Mouse (Mus musculus) midbrain, embryonic 15.5 days (tissue): ENCODE measurements around the gene Olfr533. TPM values are rescaled to one million over a fixed set of nuclear protein-coding genes. Genes with fewer than 3 reads are reported as not detected.
"Not testable (repeated sequence)": the region's sequence is repeated elsewhere in the genome, so short reads cannot be mapped to it uniquely, and the experiment has no call there.

ENCODE experiments used
- ATAC-seq: fragments of 200-750 bp; cut with Nextera tagmentation; replicated peaks from 2 replicates; pipeline ENCODE4 v1.8.0; 2017; ENCODE audit warnings: moderate TSS enrichment
- H3K27ac ChIP-seq: fragments of 300-500 bp; sonication (generic); 2 replicates; pipeline ENCODE4 v1.5.1; 2015; ENCODE audit warnings: mild to moderate bottlenecking, inconsistent platforms
- H3K27me3 ChIP-seq: fragments of 300-500 bp; sonication (generic); replicated peaks from 2 replicates; pipeline ENCODE4 v1.6.1; 2015; ENCODE audit warnings: inconsistent platforms
- H3K36me3 ChIP-seq: fragments of 300-500 bp; sonication (generic); replicated peaks from 2 replicates; pipeline ENCODE4 v1.6.1; 2015; ENCODE audit warnings: inconsistent platforms
- H3K4me1 ChIP-seq: fragments of 300-500 bp; sonication (generic); 2 replicates; pipeline ENCODE4 v1.6.1; 2015; ENCODE audit warnings: inconsistent platforms
- H3K4me2 ChIP-seq: fragments of 300-500 bp; sonication (generic); 2 replicates; pipeline ENCODE4 v1.6.1; 2015; ENCODE audit warnings: inconsistent platforms, mild to moderate bottlenecking, moderate library complexity
- H3K4me3 ChIP-seq: fragments of 300-500 bp; sonication (generic); 2 replicates; pipeline ENCODE4 v1.5.1; 2015; ENCODE audit warnings: mild to moderate bottlenecking, inconsistent platforms
- H3K9ac ChIP-seq: fragments of 300-500 bp; sonication (generic); 2 replicates; pipeline ENCODE4 v1.6.1; 2015; ENCODE audit warnings: mild to moderate bottlenecking, inconsistent platforms
- H3K9me3 ChIP-seq: fragments of 300-500 bp; sonication (generic); 2 replicates; pipeline ENCODE4 v1.6.1; 2016; ENCODE audit warnings: inconsistent platforms
- WGBS: fragments of 180-500 bp; shearing (Covaris S2); methylation state at CpG from one replicate; pipeline ENCODE4 v1.1.7; 2015; ENCODE audit warnings: mixed read lengths; 5-methylcytosine and 5-hydroxymethylcytosine counted together
- polyA plus RNA-seq: library from polyadenylated mRNA; unstranded; fragments of >200 nt; fragmentation: Nextera tagmentation; extraction: Ambion mirVana; gene quantifications from 2 replicates; pipeline ENCODE4 v1.2.1, GENCODE M21; 2015

Olfr533 gene
- not detected in 2 replicates for polyA plus RNA-seq

DNA sequence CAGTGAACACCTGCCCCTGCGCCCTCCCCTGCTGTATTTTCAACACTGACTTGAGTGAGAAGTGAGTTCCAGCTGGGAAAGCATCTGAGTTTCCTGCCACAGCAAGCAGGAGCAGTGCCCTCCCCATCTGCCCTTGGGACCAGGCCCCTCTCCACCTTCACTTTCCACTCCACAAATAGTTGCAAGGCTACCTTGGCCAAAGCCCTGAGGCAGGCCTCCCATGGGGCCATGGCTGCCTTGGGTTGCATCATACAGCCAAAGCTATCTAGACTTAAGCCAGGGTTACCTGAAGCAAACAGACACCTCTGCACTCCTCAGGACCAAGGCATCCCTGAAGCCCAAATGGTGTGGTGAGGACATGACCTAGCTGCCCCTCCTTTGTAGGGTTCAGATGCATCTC lies at the start of gene Olfr533:
TSS of gene Olfr533 (plus strand) at position 301 of the 400 bp plus-strand sequence.
- not testable (repeated sequence) for H3K4me2 ChIP-seq, H3K9ac ChIP-seq, H3K27ac ChIP-seq, H3K27me3 ChIP-seq, ATAC-seq, H3K4me1 ChIP-seq, H3K9me3 ChIP-seq, H3K36me3 ChIP-seq, H3K4me3 ChIP-seq
- 80% methylated on average over 1 of the region's 1 CpGs for WGBS

DNA sequence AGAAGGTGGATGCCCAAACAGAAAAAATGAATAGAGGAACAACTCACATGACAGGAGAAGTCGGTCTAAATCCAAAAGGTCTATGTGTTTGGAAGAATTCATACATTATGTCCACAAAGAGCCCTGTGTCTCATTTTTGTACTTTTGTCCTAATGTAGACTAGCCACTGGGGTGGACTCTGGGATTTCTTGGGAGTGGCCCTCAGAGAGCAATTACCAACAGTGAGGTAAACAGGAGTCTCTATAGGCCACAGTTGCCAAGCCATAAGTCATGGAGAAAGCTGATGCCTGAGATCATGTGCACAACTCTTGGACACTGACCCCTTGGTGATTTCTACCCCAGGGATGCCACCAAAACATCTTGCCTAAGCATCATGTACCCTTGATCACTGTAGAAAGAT lies 41.6 kb upstream of the Olfr533 start, which contains the start of gene Olfr532:
TSS of gene Olfr532 (minus strand) at position 101 of the 400 bp plus-strand sequence.
- H3K36me3 ChIP-seq, result no peaks in the 10 kb centered on the region
- no peak within 1 kb of the TSS for H3K27ac ChIP-seq
- no peak for ATAC-seq
- WGBS, result 88% methylated on average over 1 of the region's 1 CpGs
- H3K4me3 ChIP-seq, result no peak within 1 kb of the TSS
- no peaks in the 10 kb centered on the region for H3K4me1 ChIP-seq
- no peaks in the 10 kb centered on the region for H3K27me3 ChIP-seq
- H3K4me2 ChIP-seq, result no peak within 1 kb of the TSS
- no peaks in the 10 kb centered on the region for H3K9me3 ChIP-seq
- no peak within 1 kb of the TSS for H3K9ac ChIP-seq

GRCm38 (mm10) chr7:140443141-140443540 lies 20.0 kb upstream of the Olfr533 start:
- H3K4me2 ChIP-seq, result no peak overlapping the region
- H3K9me3 ChIP-seq, result no peaks in the 10 kb centered on the region
- H3K36me3 ChIP-seq, result no peaks in the 10 kb centered on the region
- H3K9ac ChIP-seq, result no peak overlapping the region
- no peaks in the 10 kb centered on the region for H3K27me3 ChIP-seq
- H3K4me3 ChIP-seq, result no peak overlapping the region
- H3K4me1 ChIP-seq, result no peaks in the 10 kb centered on the region
- no peak overlapping the region for H3K27ac ChIP-seq
- no peak for ATAC-seq
- 87% methylated on average over 1 of the region's 1 CpGs for WGBS

DNA sequence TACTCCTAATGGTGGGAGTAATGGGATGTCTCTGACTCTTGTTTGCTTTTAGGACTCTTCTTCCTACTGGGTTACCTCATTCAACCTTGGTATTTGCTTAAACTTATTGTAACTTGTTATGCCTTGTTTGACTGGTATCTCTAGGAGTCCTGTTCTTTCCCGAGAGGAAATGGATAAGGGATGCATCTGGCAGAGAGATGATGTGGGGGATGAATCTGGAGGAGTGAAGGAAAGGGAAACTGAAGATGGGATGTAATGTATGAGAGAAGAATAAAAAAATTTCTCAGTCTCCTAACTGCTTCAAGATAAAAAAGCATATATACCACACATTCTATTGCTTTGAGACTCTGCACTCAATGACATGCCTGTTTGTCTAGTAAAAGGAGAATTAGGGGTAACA lies 14.7 kb downstream of the Olfr533 start:
- H3K36me3 ChIP-seq, result no peaks in the 10 kb centered on the region
- H3K27me3 ChIP-seq, result no peaks in the 10 kb centered on the region
- no peak overlapping the region for H3K27ac ChIP-seq
- no peak overlapping the region for H3K4me3 ChIP-seq
- no peak for ATAC-seq
- no peak overlapping the region for H3K4me2 ChIP-seq
- H3K4me1 ChIP-seq, result no peaks in the 10 kb centered on the region
- no peaks in the 10 kb centered on the region for H3K9me3 ChIP-seq
- no peak overlapping the region for H3K9ac ChIP-seq
- WGBS, result 76% methylated on average over 1 of the region's 1 CpGs

GRCm38 (mm10) chr7:140478733-140479132 lies 15.6 kb downstream of the Olfr533 start:
- H3K36me3 ChIP-seq, result no peaks in the 10 kb centered on the region
- H3K9me3 ChIP-seq, result no peaks in the 10 kb centered on the region
- H3K27me3 ChIP-seq, result no peaks in the 10 kb centered on the region
- no peak for ATAC-seq
- 90% methylated on average over 1 of the region's 1 CpGs for WGBS
- no peak overlapping the region for H3K27ac ChIP-seq
- no peaks in the 10 kb centered on the region for H3K4me1 ChIP-seq
- H3K9ac ChIP-seq, result no peak overlapping the region
- H3K4me2 ChIP-seq, result no peak overlapping the region
- H3K4me3 ChIP-seq, result no peak overlapping the region

GRCm38 (mm10) chr7:140483916-140484315 lies 20.7 kb downstream of the Olfr533 start, which contains the start of gene Olfr535:
Olfr535 (plus strand) TSS chr7:140484216.
- WGBS, result 76% methylated on average over 1 of the region's 1 CpGs
- ATAC-seq, result no peak
- H3K36me3 ChIP-seq, result no peaks in the 10 kb centered on the region
- no peaks in the 10 kb centered on the region for H3K9me3 ChIP-seq
- no peak within 1 kb of the TSS for H3K4me3 ChIP-seq
- H3K4me2 ChIP-seq, result no peak within 1 kb of the TSS
- no peaks in the 10 kb centered on the region for H3K4me1 ChIP-seq
- H3K9ac ChIP-seq, result no peak within 1 kb of the TSS
- no peaks in the 10 kb centered on the region for H3K27me3 ChIP-seq
- H3K27ac ChIP-seq, result no peak within 1 kb of the TSS

- ATAC-seq, result no peak
- 81% methylated on average over 1 of the region's 1 CpGs for WGBS
- H3K27me3 ChIP-seq, result no peaks in the 10 kb centered on the region
- H3K4me2 ChIP-seq, result no peak overlapping the region
- no peak overlapping the region for H3K4me3 ChIP-seq
- no peaks in the 10 kb centered on the region for H3K9me3 ChIP-seq
- H3K9ac ChIP-seq, result no peak overlapping the region
- no peaks in the 10 kb centered on the region for H3K4me1 ChIP-seq
- no peak overlapping the region for H3K27ac ChIP-seq
- H3K36me3 ChIP-seq, result no peaks in the 10 kb centered on the region
These were observed 25.8 kb downstream of the Olfr533 start for GRCm38 (mm10) chr7:140488981-140489380.

DNA sequence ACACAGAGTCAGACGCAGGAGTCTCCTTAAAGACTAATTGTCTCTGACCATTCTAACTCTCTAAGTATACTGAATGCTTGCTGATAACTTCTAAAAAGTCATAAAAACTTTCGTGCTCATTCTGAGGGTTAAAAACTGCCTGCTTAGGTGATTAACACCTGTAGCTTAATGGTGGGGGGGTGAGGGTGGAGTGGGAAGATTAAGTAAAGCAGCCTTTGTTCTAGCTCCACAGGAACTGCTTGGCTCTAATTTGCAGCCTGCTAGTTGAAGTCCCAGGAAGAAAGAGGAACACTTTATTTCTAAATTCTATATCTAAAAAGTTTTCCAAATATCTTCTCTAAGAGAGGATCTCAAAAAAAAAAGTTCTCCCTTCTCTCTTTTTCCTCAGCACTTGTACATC lies 31.1 kb downstream of the Olfr533 start:
- H3K27ac ChIP-seq, result no peak overlapping the region
- no peaks in the 10 kb centered on the region for H3K4me1 ChIP-seq
- no peak overlapping the region for H3K4me2 ChIP-seq
- no peak overlapping the region for H3K4me3 ChIP-seq
- no peak for ATAC-seq
- H3K9me3 ChIP-seq, result no peaks in the 10 kb centered on the region
- H3K27me3 ChIP-seq, result no peaks in the 10 kb centered on the region
- H3K9ac ChIP-seq, result no peak overlapping the region
- 39% methylated on average over 2 of the region's 2 CpGs for WGBS
- H3K36me3 ChIP-seq, result no peaks in the 10 kb centered on the region

DNA sequence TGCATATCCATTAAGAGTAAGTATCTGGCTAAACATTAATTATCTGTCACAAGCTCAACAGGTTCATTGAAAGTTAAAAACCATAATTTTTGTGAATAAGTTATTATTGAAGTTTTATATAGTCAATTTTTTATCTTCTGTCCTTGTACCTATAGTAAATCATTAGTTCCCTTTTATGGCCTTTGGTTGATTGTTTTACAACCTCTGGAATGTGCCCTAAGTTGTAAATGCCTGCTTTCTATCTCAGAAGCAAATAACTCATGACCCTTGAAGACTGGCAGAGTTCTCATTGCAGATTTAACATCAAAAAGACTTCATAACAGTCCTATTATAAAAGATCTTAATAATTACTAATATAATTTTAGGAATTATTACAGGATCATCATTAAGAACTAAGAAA lies 31.5 kb downstream of the Olfr533 start:
- no peaks in the 10 kb centered on the region for H3K4me1 ChIP-seq
- no peaks in the 10 kb centered on the region for H3K9me3 ChIP-seq
- ATAC-seq, result no peak
- H3K27me3 ChIP-seq, result no peaks in the 10 kb centered on the region
- H3K4me3 ChIP-seq, result no peak overlapping the region
- no peak overlapping the region for H3K27ac ChIP-seq
- no peak overlapping the region for H3K4me2 ChIP-seq
- no peaks in the 10 kb centered on the region for H3K36me3 ChIP-seq
- no peak overlapping the region for H3K9ac ChIP-seq

DNA sequence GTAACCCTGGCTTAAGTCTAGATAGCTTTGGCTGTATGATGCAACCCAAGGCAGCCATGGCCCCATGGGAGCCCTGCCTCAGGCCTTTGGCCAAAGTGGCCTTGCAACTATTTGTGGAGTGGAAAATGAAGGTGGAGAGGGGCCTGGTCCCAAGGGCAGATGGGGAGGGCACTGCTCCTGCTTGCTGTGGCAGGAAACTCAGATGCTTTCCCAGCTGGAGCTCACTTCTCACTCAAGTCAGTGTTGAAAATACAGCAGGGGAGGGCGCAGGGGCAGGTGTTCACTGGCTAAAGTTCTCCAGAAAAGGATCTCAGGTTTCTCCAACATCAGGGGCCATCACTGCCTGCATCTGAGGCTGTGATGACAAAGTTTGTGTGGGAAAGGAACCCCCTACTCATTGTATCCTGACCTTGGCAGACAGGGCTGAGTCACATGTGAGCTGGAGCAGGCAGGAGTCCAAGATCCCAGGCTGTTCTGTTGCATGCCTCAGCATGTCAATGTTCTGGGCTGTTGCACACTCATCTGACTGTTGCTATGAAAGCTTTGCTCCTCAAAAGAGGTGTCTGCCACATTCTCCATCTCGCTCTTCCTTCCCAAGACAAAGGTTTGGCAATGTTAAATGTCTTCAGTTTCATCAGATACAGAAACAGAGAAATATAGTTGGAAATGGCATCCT lies 44.3 kb downstream of the Olfr533 start, which contains the start of gene Olfr536:
TSS of gene Olfr536 (minus strand) at position 51 of the 676 bp plus-strand sequence.
- not testable (repeated sequence) for H3K4me3 ChIP-seq, ATAC-seq, H3K27ac ChIP-seq, H3K4me1 ChIP-seq, H3K9me3 ChIP-seq, H3K4me2 ChIP-seq, H3K36me3 ChIP-seq, H3K27me3 ChIP-seq, H3K9ac ChIP-seq
- WGBS, result 81% methylated on average over 1 of the region's 2 CpGs

Other genes with a start within 250 kb of the Olfr533 start
- gene Cd163l1, start 245.1 kb upstream of the Olfr533 start, polyA plus RNA-seq, result not detected in 2 replicates
- not detected in 2 replicates for gene 5830411N06Rik, start 216.1 kb upstream of the Olfr533 start, polyA plus RNA-seq
- not detected in 2 replicates for gene Olfr525, start 142.5 kb upstream of the Olfr533 start, polyA plus RNA-seq
- not detected in 2 replicates for gene Olfr527, start 129.4 kb upstream of the Olfr533 start, polyA plus RNA-seq
- not detected in 2 replicates for gene Olfr60, start 101.7 kb upstream of the Olfr533 start, polyA plus RNA-seq
- not detected in 2 replicates for gene Olfr530, start 87.0 kb upstream of the Olfr533 start, polyA plus RNA-seq
- gene Olfr531, start 60.5 kb upstream of the Olfr533 start, polyA plus RNA-seq, result not detected in 2 replicates
- gene Olfr532, start 41.7 kb upstream of the Olfr533 start, polyA plus RNA-seq, result not detected in 2 replicates
- not detected in 2 replicates for gene Olfr535, start 20.8 kb downstream of the Olfr533 start, polyA plus RNA-seq
- gene Olfr536, start 44.0 kb downstream of the Olfr533 start, polyA plus RNA-seq, result not detected in 2 replicates
- gene Olfr538, start 104.5 kb downstream of the Olfr533 start, polyA plus RNA-seq, result not detected in 2 replicates
- 0.03 and 0.04 TPM in 2 replicates for gene Olfr46, start 137.9 kb downstream of the Olfr533 start, polyA plus RNA-seq
- gene Olfr61, start 165.6 kb downstream of the Olfr533 start, polyA plus RNA-seq, result not detected in 2 replicates
- not detected in 2 replicates for gene Olfr53, start 183.1 kb downstream of the Olfr533 start, polyA plus RNA-seq
- gene Olfr539, start 196.6 kb downstream of the Olfr533 start, polyA plus RNA-seq, result not detected in 2 replicates
- not detected in 2 replicates for gene Olfr45, start 218.6 kb downstream of the Olfr533 start, polyA plus RNA-seq
- gene Olfr541, start 233.9 kb downstream of the Olfr533 start, polyA plus RNA-seq, result not detected in 2 replicates